Mouse (Mus musculus) granulocyte monocyte progenitor cell, adult 5-6 weeks (primary cell): ENCODE measurements around the gene Ehd2. TPM values are rescaled to one million over a fixed set of nuclear protein-coding genes. Genes with fewer than 3 reads are reported as not detected.

Source experiments
- ATAC-seq: replicated peaks from 2 replicates; pipeline ENCODE4 v1.8.0; 2016; ENCODE audit warnings: mild to moderate bottlenecking, moderate TSS enrichment, inconsistent platforms; ENCODE audit not compliant: poor library complexity, severe bottlenecking
- total RNA-seq, 2 experiments: library from RNA; stranded (forward) in 1 of 2; stranded (reverse) in 1 of 2; fragments of 200-712, 200-1000 nt in 1 of 2; fragments of >200 nt in 1 of 2; fragmentation: Nextera tagmentation in 1 of 2; gene quantifications; 2 replicates each; pipeline ENCODE4 v1.2.3; 2014 to 2017

Gene Ehd2
- total RNA-seq (2014; fragmentation: Nextera tagmentation) (not detected in 2 replicates), total RNA-seq (2017) (0.13 TPM in 1 of 2 replicates, not detected in the other)

DNA sequence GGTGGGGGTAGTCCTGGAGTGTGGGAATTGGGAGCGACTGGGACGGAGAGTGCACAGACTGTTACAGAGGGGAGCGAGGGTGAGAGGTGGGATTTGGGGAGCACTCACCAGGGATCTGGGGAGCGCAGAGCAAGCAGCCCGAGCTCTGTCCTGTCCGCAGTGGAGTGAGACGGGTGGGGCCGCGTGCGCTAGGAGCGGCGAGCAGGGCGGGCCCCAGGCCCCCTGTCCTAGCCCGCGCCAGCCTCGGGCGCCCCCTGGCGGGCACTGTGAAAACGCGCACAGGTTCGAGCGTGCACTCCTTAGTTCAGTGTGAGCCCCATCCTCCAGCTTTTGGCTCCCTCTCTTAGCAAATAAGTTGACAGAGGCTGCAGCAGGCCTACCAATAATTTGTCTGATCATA lies at the start of gene Ehd2:
Gene Ehd2, minus strand, starts transcription at position 256 of the 400 bp plus-strand sequence.
- ATAC-seq: peak; percentile 84

DNA sequence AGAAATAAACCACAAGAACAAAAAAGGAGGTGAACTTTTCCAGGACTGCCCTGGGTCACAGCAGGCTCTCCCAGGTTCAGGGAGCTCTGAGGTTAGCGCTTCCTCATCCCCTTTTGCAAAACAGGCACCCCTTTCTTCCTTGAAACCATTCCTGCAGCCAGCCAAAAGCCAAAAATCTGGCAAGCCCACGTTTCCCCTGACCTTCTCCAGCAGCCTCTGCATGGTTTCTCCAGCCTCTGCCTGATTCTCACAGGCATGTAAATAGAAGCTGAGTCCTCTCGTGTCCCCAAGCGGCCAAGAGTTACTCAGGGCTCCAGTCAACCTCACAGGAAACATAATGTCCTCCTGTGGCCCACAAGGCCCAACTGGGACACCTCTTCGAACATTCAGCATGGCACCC lies 48.0 kb upstream of the Ehd2 start:
- no peak for ATAC-seq

DNA sequence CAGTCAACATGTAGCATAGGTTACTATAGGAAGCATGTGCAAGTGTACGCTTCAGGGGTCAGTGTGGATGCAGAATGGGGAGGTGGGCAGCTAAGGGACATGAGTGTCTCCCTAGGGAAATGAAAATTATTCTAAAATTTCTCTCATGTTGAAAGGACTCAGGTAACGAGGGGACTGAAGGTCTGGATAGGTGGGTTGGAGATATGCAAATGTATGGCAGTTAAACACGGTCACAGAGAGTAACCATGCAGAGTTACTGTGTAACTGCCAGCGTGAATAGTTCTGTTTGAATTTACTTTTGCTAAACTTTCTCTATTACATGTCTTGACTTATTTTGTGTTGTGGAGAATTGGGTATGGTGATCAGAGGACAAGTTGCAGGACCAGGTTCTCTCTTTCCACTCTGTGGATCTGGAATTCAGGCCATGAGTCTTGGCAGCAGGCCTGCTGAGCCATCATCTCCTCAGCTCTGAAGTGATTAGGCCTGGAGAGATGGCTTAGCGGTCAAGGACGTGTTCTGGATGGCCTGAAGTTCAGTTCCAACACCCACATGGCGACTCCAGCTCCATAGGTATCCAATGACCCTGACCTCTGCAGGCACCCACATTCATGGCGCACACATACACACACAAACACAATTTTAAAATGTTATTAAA lies 47.3 kb upstream of the Ehd2 start:
- ATAC-seq: no peak

DNA sequence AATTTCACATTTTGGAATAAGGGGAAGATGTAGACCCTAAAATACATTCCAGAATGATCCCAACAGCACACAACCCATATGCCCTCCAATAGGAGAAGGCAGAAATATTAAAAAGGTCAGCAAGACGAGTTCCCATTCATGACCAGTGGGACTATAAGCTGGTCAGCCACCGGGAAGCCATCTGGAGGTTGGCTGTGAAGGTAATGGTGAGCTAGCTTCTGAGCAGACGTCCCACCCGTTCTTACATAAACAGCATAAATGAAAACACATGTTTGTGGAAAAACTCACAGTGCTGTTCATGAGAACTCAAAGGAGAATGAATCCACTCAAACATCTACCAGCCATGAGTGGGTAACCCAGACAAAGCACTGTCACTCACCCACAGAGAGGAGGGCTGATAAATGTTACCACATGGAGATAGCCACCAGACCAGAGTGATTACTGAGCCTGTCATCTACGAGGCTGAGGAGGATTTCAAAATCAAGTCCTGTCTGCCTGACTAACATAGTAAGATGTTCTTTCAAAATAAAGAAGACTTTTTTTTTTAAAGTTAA lies 46.4 kb upstream of the Ehd2 start:
- ATAC-seq: no peak

DNA sequence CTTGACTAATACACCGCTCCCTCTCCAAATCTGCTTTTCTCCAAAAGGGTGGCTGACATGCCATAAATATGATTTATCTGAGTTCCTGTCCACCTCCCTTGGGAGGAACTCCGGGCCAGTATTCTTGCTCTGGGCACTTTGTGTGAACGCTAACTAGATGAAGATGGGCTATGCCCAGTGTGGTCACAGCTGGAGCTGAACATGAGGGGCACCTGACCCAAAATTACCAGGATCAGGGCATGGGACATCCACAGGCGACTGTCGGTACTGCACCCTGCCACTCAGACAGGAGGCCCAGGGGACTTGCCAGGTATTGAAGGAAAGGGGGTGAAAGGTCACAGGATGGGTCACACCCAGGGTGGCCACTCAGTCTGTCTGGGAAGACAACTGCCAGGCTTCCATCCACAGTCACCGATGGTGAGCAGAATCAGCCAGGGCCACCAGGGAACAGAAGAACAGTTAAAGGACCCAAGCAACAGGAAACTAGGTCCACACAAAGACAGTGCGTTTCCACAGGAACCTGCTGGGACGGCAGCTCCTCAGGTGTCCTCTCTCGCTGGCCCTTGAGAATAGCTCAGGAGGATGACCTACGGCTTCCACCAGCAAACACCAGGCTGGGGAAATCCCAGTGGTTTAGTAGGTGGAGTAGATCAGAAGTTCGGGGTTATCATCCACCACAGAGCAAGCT lies 45.4 kb upstream of the Ehd2 start:
- peak; percentile 56 for ATAC-seq

DNA sequence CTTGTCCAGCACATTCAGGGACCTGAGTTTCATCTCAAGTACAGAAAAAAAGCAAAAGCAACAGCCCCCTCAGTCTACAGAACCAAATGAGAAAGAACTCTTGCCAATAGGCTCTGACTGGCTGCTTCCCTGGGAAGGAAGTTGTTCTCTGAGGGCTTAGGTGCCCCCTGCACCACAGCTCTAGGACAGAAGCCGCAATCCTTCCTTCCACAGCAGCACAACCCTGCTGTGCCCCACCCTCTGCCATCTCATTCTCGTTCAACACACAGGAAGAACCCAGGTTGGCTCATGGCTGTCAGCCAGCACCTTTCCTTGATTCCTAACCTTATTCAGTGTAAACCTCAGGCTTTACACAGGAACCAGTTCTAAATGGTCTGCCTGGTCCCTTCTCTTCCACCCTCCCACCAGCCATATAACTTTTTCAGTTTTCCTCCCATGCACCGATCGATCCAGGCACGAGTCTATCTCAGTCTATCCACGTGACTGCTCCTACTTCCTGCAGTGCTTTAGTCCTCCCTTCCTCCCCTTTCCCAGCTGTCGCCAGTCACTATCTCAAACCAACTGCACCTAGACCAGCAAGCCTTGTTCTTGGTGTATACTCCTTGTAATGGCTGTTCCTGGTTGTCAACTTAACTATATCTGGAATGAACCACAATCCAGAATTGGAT lies 44.2 kb upstream of the Ehd2 start:
- peak; percentile 61 for ATAC-seq

DNA sequence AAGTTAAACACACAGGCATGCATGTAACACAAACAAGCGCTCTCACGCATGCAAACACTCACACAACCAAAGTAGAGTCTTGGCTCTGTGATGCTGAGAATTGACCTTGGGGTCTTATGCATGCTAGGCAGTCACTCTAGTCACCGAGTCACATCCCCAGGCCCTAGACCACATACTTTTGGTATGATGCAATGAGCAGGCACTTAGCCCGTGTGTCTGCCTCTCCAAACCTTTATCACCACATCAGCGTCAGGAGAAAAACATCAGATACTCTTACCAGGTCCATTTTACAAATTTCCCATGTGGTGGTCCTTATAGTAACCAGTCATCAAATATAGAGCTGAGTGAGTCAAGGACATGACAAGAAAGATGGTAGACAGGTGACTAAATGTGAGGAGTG lies 43.3 kb upstream of the Ehd2 start:
- peak; percentile 45; the same call in 1 of the 2 replicates for ATAC-seq

DNA sequence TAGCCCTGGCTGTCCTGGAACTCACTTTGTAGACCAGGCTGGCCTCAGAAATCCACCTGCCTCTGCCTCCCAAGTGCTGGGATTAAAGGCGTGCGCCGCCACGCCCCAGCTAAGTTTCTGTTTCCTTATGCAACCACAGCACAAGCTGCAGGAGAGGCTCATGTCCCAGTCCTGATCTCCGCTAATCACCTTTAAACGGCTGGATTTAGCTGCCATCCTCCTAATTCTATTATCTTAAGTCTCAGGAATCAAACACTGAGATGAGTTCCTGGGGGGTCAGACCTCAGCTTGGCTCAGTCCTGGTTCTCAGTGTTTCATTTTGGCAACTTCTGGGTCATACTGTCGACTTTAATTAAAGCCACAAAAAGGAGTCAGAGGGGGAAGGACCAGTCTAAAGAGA lies 42.3 kb upstream of the Ehd2 start:
- no peak for ATAC-seq

DNA sequence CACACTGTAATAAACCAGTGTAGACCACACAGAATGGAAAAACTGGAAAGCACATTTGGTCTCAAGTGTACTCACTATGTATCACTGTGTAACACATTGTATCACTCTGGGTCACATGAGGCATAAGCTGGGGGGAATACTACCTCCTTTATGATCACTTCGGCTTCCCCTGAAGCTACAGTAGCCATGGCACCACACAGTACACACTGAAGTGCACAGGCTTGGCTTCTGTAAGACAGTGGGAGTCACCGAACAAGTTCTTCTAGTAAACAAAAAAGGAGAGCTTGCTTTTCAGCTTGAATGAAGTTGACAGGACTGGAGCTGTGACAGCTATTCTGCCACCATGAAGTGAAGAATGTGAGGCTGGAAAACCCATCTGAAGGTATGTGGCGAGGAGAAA lies 37.7 kb upstream of the Ehd2 start:
- no peak for ATAC-seq

DNA sequence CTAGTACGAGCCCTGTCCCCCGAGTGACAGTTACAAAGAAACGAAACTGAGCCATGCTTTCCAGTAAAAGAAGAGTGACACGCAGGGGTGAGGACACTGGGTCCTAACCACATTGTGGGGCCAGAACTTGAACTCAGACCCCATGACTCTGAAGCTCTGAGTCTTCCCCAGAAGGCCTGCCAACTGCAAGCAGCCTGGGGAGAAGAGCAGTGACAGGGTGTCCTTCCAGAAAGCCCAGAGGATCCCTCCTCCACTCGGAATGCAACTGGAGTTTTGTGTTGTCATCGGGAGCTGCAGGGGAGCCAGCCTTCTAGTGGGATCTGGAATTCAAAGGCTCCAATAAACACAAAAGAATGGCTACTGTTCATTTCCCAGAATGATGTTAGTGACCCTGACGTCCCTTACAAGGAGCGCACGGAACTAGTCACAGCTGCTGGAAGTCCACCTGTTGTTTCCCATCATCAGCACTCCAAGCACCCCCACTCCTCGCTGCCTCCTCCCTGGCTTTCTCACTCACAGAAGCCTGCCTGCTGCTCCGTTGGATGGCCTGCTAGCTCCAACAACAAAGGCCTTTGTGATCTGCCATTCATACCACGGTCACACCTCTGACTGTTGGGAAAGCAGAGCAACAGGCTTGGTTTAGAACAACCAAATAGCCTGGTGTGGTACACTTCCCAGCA lies 37.0 kb upstream of the Ehd2 start:
- ATAC-seq: no peak

DNA sequence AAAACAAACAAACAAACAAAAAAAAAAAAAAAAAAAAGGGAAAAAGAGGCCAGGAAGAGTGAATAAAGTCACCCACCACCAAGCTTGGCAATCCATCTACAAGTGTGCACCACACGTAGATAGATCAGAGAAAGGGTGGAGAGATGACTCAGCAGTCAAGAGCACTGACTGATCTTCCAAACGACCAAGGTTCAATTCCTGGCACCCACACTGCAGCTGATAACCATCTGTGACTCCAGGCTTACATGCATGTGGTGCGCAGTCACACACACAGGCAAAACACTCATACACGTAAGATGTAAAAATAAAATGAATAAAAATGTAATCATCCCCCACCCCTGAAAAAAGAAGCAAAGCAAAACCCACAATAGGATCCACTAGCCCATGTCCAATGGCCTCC lies 35.7 kb upstream of the Ehd2 start:
- ATAC-seq: no peak

DNA sequence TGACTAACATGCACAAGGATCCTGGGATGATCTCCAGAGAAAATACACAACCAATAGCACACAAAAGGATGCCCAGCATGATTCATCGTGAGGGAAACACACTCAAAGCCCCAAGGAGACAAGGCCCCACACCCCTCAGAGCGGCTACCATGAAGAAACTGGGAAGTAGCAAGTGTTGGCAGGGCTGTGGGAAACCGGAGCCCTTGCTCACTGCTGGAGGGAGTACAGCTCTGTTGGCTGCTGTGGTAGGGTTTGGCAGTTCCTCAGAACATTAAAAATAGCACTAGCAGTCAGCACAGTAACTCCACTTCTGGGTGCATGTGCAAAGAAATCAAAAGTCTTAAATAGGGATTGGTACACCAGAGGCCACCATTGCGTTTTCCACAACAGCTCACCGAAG lies 34.8 kb upstream of the Ehd2 start:
- ATAC-seq: peak; percentile 81

DNA sequence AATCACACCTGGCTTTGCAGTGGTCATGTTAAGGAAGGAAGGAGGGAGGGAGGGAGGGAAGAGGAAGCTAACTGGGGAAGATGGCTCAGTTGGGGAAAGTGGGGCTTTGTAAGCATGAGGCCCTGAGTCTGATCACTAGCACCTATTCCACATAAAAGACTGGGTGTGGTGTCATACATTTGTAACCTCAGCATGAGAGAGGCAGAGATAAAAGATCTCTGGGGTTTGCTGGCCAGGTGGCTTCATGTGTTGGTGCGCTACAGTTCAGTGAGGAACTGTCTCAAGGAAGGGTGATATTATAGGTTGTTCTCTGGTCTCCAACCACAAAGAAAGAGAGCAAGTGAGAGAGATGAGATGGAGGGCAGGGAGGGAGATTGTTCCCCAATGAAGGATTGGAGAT lies 34.3 kb upstream of the Ehd2 start:
- ATAC-seq: peak; percentile 15; the same call in 1 of the 2 replicates

DNA sequence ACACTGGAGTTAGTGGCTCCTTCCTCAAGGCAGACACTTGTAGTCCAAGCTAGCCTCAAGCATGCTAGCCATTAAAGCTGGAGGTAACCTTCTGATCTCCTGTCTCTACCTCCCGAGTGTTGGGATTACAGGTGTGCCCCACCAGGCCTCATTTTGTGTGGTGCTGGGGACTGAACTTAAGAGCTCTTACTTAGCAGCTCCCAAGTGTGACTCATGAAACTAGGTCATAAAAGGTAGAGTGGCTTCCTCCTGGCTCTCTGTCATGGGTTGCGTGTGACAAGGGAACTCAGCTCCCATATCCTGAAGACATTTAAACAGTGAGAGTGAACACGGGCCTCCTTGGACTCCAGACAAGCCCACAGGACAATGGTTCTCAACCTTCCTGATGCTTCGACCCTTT lies 26.4 kb upstream of the Ehd2 start:
- no peak for ATAC-seq

DNA sequence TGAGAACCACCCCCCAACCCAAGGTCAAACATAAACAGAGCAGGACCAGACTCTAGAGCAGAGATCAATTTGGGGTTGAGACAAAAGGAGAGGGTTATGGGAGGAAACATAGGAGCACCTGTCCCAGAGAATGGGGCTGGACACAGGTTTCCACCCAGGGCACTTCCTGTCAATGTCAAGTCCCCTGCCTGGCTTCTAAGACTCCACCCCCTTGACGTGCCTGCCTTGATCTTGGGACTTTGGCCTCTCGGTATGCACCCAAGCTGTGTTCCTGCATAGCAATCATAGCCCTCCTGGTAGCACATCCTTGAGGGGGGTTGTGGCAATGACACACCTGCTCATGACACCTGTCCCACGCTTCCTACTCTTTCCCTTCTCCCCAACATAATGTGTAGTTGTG lies 25.8 kb upstream of the Ehd2 start:
- ATAC-seq: no peak

DNA sequence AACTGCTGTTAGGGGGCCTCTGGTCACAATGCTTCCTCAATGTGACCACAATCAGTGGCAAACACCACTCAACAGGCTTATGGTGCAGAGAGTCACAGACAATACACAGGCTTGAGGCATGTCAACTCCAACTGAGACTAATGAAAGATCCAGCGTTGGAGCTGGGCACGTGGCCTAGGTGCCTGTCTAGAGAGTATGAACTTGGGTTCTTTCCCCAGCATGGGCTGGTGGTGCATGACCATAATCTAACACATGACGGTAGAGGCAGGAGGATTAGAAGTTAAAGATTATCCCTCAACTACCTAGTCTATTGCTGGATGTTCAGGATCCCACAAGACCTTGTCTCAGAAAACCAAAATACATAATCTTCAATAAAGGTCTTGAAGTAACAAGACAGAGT lies 24.4 kb upstream of the Ehd2 start:
- ATAC-seq: no peak

DNA sequence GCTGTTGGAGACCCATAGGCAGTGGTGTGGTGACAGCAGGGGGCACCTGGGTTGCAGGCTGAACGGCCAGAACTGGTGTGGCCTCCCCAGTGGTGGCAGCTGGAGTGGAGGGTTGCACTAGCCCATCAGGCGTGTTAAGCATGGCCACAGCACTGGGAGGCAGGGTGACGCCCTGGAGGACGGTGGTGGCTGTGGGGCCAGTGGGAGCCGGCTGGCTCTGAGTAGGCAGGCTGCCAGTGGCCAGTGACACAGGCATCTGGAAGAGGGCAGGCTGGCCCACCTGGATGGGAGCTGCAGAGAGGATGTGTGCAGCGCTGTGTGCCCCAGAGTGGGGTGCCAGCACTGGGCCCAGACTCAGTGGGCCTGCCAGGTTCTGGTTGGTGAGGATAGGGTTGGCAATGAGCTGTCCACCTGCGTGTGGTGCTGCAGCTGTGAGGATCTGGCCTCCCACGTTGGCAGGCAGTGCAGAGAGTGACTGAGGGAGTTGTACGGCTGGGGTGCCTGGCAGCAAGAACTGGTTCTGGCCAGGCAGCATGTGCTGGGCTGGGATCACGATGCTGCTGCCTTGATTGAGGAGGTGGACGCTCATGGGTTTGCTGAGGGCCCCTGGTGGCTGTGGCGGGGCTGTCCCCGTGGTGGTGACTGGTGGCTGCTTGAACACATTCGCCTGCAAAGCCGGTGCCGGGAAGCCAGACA lies 20.4 kb upstream of the Ehd2 start:
- no peak for ATAC-seq

DNA sequence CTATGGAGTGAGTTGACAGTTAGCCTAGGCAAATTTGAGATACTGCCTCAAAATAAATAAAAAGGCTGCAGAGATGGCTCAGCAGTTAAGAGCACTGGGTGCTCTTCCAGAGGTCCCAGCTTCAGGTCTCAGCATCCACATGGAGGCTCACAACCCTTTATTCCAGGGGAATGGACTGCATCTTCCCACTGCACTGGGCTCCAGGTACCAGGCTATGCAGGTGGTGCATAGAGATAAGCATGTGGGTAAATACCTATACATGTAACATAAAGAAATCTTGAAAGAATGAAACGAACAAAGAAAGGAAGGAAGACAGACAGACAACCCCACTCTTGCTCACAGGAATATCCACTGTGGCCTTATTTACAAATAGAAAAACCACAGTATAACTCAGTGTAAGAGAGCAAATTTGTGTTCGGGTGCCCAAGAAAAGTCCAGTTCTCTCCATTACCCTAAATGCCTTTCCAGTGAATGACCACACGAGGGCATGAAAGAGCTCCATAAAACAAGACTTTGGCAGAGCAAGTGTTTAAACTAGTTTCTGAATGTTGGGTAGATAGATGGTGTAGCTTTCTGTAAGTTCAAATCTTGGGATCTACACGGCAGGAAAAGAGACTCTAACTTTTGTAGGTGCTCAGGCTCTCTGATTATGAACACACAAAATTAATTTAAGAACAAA lies 15.5 kb upstream of the Ehd2 start:
- ATAC-seq: peak; percentile 56

DNA sequence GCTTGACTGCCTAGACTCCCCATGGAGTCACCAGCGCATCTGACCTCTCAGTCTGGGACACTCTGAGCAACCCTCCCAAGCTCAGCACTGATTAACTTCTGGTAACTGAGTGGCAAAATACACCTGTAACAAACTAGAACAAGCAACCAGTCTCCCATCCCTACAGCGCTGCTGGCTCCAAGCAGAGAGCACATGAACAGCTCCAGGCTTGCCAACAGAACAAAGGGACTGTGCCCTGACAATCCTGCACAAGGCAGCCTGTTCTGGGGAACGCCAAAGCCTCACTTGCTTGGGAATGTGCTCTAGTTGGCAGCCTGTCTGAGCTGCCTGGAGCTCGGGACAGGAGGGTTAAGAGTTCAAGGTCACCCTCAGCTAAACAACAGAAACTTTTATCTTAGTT lies 14.2 kb upstream of the Ehd2 start:
- no peak for ATAC-seq

DNA sequence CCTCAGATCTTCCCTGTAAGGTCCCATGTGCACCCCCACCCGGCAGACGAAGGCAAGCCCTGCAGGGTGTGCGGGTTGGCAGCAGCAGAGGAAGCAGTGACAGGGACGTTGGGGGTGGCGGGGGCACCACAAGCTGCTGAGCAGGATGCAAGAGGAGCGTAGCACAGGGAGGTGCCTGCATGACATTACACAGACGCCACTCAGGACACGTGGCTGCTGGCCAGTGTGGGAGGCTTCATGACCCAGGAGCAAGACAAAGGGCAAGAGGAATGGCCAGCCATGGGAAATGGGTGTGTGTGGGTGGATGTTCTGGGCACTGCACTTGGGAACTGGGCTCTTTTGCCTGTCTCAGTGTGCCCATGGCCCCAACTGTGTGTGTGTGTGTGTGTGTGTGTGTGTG lies 12.9 kb upstream of the Ehd2 start:
- ATAC-seq: peak; percentile 24
